Mouse (Mus musculus): Measurements from ENCODE around the gene 4933427I04Rik. TPM values are rescaled to one million over a fixed set of nuclear protein-coding genes. Genes with fewer than 3 reads are reported as not detected.

4933427I04Rik gene
- polyA plus RNA-seq, 1 experiment from 2014 or later: not detected

- no peaks in the 10 kb centered on the region for H3K27me3 ChIP-seq
- H3K9me3 ChIP-seq: no peaks in the 10 kb centered on the region
- H3K36me3 ChIP-seq: no peaks in the 10 kb centered on the region
- H3K4me3 ChIP-seq: no peak overlapping the region
- H3K4me2 ChIP-seq: no peak overlapping the region
- ATAC-seq (ENCODE audit: borderline replicate concordance, extremely low read depth, low FRiP score, low TSS enrichment): no peak
- H3K27ac ChIP-seq: no peak overlapping the region
- 11% methylated on average over 5 of the region's 5 CpGs for WGBS
- peaks cover 9% of the 10 kb centered on the region; the same call in 1 of the 2 replicates for H3K4me1 ChIP-seq
- H3K9ac ChIP-seq: no peak overlapping the region
Observed at GRCm38 (mm10) chr4:123898696-123899095, 39.2 kb downstream of the 4933427I04Rik start.

DNA sequence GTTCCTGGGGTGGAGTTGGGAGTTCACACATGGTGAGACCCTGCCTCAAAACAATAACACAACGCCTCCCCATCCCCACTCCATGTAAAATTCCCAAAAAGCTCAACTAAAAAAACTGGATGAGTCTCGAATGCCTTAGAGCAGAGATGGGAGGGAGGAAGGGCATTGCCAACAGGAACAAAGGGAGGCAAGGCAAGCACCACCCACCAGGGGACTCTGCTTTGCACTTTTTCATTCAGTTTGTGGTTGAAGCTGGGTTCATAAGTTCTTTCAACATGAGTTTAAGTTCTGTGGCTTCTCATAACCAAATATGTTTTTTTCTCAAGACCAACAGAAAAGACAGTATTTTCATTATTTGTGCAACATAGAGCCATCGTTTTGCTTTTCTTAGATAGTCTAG is 44.0 kb downstream of the 4933427I04Rik start:
- Histone ChIP-seq H3K9me3 (no peaks in the 10 kb centered on the region), H3K4me3 (no peak overlapping the region), H3K36me3 (no peaks in the 10 kb centered on the region), H3K27me3 (no peaks in the 10 kb centered on the region), H3K9ac (no peak overlapping the region), H3K27ac (no peak overlapping the region), H3K4me2 (no peak overlapping the region), H3K4me1 (peaks cover 14% of the 10 kb centered on the region)
- no peak for ATAC-seq (ENCODE audit: borderline replicate concordance, extremely low read depth, low FRiP score, low TSS enrichment)
- WGBS: 73% methylated on average over 3 of the region's 3 CpGs

GRCm38 (mm10) chr4:123904333-123905125 is 45.0 kb downstream of the 4933427I04Rik start, which contains the start of gene Mycbp:
Mycbp (plus strand) TSS chr4:123904832.
- no peaks in the 10 kb centered on the region for H3K36me3 ChIP-seq
- H3K4me1 ChIP-seq: peaks cover 14% of the 10 kb centered on the region
- H3K27ac ChIP-seq: peak within 1 kb of the TSS; percentile 83
- under 1% methylated on average over 48 of the region's 49 CpGs for WGBS
- H3K9ac ChIP-seq: peak within 1 kb of the TSS; percentile 81
- peak within 1 kb of the TSS; percentile 69 for H3K4me2 ChIP-seq
- no peaks in the 10 kb centered on the region for H3K27me3 ChIP-seq
- ATAC-seq (ENCODE audit: borderline replicate concordance, extremely low read depth, low FRiP score, low TSS enrichment): peak; percentile 100
- H3K4me3 ChIP-seq: peak within 1 kb of the TSS; percentile 88
- H3K9me3 ChIP-seq: no peaks in the 10 kb centered on the region

GRCm38 (mm10) chr4:123905126-123905668 is 45.7 kb downstream of the 4933427I04Rik start:
- H3K36me3 ChIP-seq: peaks cover 6% of the 10 kb centered on the region; the same call in 1 of the 2 replicates
- H3K27ac ChIP-seq: peak overlapping the region; percentile 83
- ATAC-seq (ENCODE audit: borderline replicate concordance, extremely low read depth, low FRiP score, low TSS enrichment): no peak
- H3K27me3 ChIP-seq: no peaks in the 10 kb centered on the region
- no peaks in the 10 kb centered on the region for H3K9me3 ChIP-seq
- peak overlapping the region; percentile 88 for H3K4me3 ChIP-seq
- WGBS: under 1% methylated on average over 32 of the region's 53 CpGs
- peak overlapping the region; percentile 69 for H3K4me2 ChIP-seq
- peak overlapping the region; percentile 81 for H3K9ac ChIP-seq
- peaks cover 14% of the 10 kb centered on the region for H3K4me1 ChIP-seq

GRCm38 (mm10) chr4:123911503-123911902 is 52.0 kb downstream of the 4933427I04Rik start:
- Histone ChIP-seq H3K9ac (no peak overlapping the region), H3K36me3 (peaks cover 30% of the 10 kb centered on the region; the same call in 1 of the 2 replicates), H3K9me3 (no peaks in the 10 kb centered on the region), H3K4me3 (no peak overlapping the region), H3K4me2 (no peak overlapping the region), H3K27me3 (no peaks in the 10 kb centered on the region), H3K4me1 (peaks cover 8% of the 10 kb centered on the region), H3K27ac (no peak overlapping the region)
- 88% methylated on average over 4 of the region's 4 CpGs for WGBS
- no peak for ATAC-seq (ENCODE audit: borderline replicate concordance, extremely low read depth, low FRiP score, low TSS enrichment)

GRCm38 (mm10) chr4:123912431-123912830 is 53.0 kb downstream of the 4933427I04Rik start:
- peaks cover 30% of the 10 kb centered on the region; the same call in 1 of the 2 replicates for H3K36me3 ChIP-seq
- peaks cover 9% of the 10 kb centered on the region for H3K4me1 ChIP-seq
- H3K9ac ChIP-seq: no peak overlapping the region
- no peak for ATAC-seq (ENCODE audit: borderline replicate concordance, extremely low read depth, low FRiP score, low TSS enrichment)
- no peaks in the 10 kb centered on the region for H3K9me3 ChIP-seq
- no peak overlapping the region for H3K4me3 ChIP-seq
- no peak overlapping the region for H3K4me2 ChIP-seq
- WGBS: 45% methylated on average over 2 of the region's 2 CpGs
- H3K27me3 ChIP-seq: no peaks in the 10 kb centered on the region
- H3K27ac ChIP-seq: no peak overlapping the region

Other genes starting within 250 kb of the 4933427I04Rik start
- gene Macf1, start 175.3 kb upstream of the 4933427I04Rik start, polyA plus RNA-seq (2015; fragmentation: Nextera tagmentation; extraction: Ambion mirVana): 64.2 and 73.1 TPM in 2 replicates
- gene Ndufs5, start 141.5 kb upstream of the 4933427I04Rik start, polyA plus RNA-seq (2015; fragmentation: Nextera tagmentation; extraction: Ambion mirVana): 263 and 281 TPM in 2 replicates
- gene Akirin1, start 109.3 kb upstream of the 4933427I04Rik start, polyA plus RNA-seq (2015; fragmentation: Nextera tagmentation; extraction: Ambion mirVana): 43.7 and 44.5 TPM in 2 replicates
- gene Rhbdl2, start 71.8 kb upstream of the 4933427I04Rik start, polyA plus RNA-seq (2015; fragmentation: Nextera tagmentation; extraction: Ambion mirVana): 0.74 and 2.2 TPM in 2 replicates
- 61.7 and 69.6 TPM in 2 replicates for gene Mycbp, start 45.2 kb downstream of the 4933427I04Rik start, polyA plus RNA-seq (2015; fragmentation: Nextera tagmentation; extraction: Ambion mirVana)
- 46.6 and 49.2 TPM in 2 replicates for gene Rragc, start 57.8 kb downstream of the 4933427I04Rik start, polyA plus RNA-seq (2015; fragmentation: Nextera tagmentation; extraction: Ambion mirVana)
- not detected in 2 replicates for gene 4930535I16Rik, start 58.3 kb downstream of the 4933427I04Rik start, polyA plus RNA-seq (2015; fragmentation: Nextera tagmentation; extraction: Ambion mirVana)